Mouse (Mus musculus) lung, postnatal 0 days (tissue): ENCODE measurements around the gene Gfod1. TPM values are rescaled to one million over a fixed set of nuclear protein-coding genes. Genes with fewer than 3 reads are reported as not detected.

Experiments used
- ATAC-seq: fragments of 200-750 bp; cut with Nextera tagmentation; 2 replicates; pipeline ENCODE4 v1.8.0; 2017; ENCODE audit warnings: moderate library complexity
- DNase-seq: peaks from one replicate; pipeline ENCODE4 v3.0.0-alpha.2; 2016; ENCODE audit warnings: low spot score
- H3K27ac ChIP-seq: fragments of 300-500 bp; sonication (generic); 2 replicates; pipeline ENCODE4 v1.5.1; 2014; ENCODE audit warnings: antibody characterized with exemption, mild to moderate bottlenecking, low read length, mixed read lengths
- H3K27me3 ChIP-seq: fragments of 300-500 bp; sonication (generic); replicated peaks from 2 replicates; pipeline ENCODE4 v1.6.1; 2014; ENCODE audit warnings: low read length, mixed read lengths; ENCODE audit not compliant: insufficient read depth
- H3K36me3 ChIP-seq: fragments of 300-500 bp; sonication (generic); 2 replicates; pipeline ENCODE4 v1.6.1; 2014; ENCODE audit warnings: low read length, mixed read lengths; ENCODE audit not compliant: insufficient read depth
- H3K4me1 ChIP-seq: fragments of 300-500 bp; sonication (generic); 2 replicates; pipeline ENCODE4 v1.6.1; 2014; ENCODE audit warnings: antibody characterized with exemption, low read depth, low read length, mixed read lengths; ENCODE audit not compliant: insufficient read depth
- H3K4me2 ChIP-seq: fragments of 300-500 bp; sonication (generic); replicated peaks from 2 replicates; pipeline ENCODE4 v1.6.1; 2014; ENCODE audit warnings: low read depth, mild to moderate bottlenecking, low read length, moderate library complexity, mixed read lengths
- H3K4me3 ChIP-seq: fragments of 300-500 bp; sonication (generic); 2 replicates; pipeline ENCODE4 v1.5.1; 2014; ENCODE audit warnings: low read depth, low read length
- H3K9ac ChIP-seq: fragments of 300-500 bp; sonication (generic); replicated peaks from 2 replicates; pipeline ENCODE4 v1.6.1; 2014; ENCODE audit warnings: low read depth, mild to moderate bottlenecking
- H3K9me3 ChIP-seq: fragments of 300-500 bp; sonication (generic); 2 replicates; pipeline ENCODE4 v1.6.1; 2016; ENCODE audit warnings: low read length, mixed read lengths
- CTCF ChIP-seq: IDR thresholded peaks from 2 replicates; pipeline ENCODE4 v1.5.1; 2016; ENCODE audit warnings: antibody characterized with exemption, mild to moderate bottlenecking
- EP300 ChIP-seq: IDR thresholded peaks from 2 replicates; pipeline ENCODE4 v1.6.1; 2016; ENCODE audit warnings: antibody characterized with exemption, mild to moderate bottlenecking, control low read depth
- WGBS: fragments of 180-500 bp; shearing (Covaris S2); extraction: QIAGEN DNeasy Blood & Tissue Kit; methylation state at CpG from one replicate; pipeline ENCODE4 v1.1.7; 2014; 5-methylcytosine and 5-hydroxymethylcytosine counted together
- polyA plus RNA-seq: library from polyadenylated mRNA; unstranded; fragments of >200 nt; fragmentation: Nextera tagmentation; extraction: Ambion mirVana; gene quantifications from 2 replicates; pipeline ENCODE4 v1.2.1, GENCODE M21; 2015

Gene Gfod1
- polyA plus RNA-seq, 1 experiment from 2014 or later = 1.6 TPM

GRCm38 (mm10) chr13:43286836-43287235, 17.1 kb downstream of the Gfod1 start:
- H3K27ac ChIP-seq = no peak overlapping the region
- no peaks in the 10 kb centered on the region for H3K27me3 ChIP-seq
- no peak overlapping the region for H3K4me3 ChIP-seq
- no peak for DNase-seq
- no peak for TF ChIP-seq EP300
- no peak for TF ChIP-seq CTCF
- no peak overlapping the region for H3K4me2 ChIP-seq
- no peaks in the 10 kb centered on the region for H3K36me3 ChIP-seq
- WGBS = 66% methylated on average over 7 of the region's 7 CpGs
- H3K9ac ChIP-seq = no peak overlapping the region
- H3K9me3 ChIP-seq = no peaks in the 10 kb centered on the region
- no peaks in the 10 kb centered on the region for H3K4me1 ChIP-seq
- no peak for ATAC-seq

DNA sequence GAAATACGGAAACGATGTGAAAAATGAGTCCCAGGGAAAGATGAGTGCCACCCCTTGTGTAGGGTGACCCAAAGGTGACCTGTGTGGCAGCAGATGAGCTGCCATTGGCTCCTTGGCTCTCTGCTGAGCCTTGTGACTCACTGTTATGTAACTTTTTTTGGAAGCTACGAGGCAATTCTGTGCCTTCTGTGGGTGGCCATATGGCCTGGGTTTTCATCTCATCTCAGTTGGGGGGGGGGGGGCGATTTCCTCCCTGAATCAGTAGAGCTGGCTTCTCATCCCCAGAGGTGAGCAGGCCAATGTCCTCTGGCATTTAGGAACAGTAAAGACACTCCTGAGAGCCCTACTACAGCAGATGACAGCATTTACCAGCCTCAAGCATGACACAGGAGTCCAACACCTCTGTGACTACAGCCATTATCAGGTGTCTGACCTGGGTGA, 19.2 kb downstream of the Gfod1 start:
- no peak overlapping the region for H3K9ac ChIP-seq
- H3K4me3 ChIP-seq = no peak overlapping the region
- no peak for ATAC-seq
- 64% methylated on average over 4 of the region's 4 CpGs for WGBS
- no peak for TF ChIP-seq CTCF
- no peak for TF ChIP-seq EP300
- no peaks in the 10 kb centered on the region for H3K4me1 ChIP-seq
- DNase-seq = no peak
- no peak overlapping the region for H3K4me2 ChIP-seq
- no peaks in the 10 kb centered on the region for H3K9me3 ChIP-seq
- no peaks in the 10 kb centered on the region for H3K36me3 ChIP-seq
- H3K27me3 ChIP-seq = no peaks in the 10 kb centered on the region
- H3K27ac ChIP-seq = no peak overlapping the region

DNA sequence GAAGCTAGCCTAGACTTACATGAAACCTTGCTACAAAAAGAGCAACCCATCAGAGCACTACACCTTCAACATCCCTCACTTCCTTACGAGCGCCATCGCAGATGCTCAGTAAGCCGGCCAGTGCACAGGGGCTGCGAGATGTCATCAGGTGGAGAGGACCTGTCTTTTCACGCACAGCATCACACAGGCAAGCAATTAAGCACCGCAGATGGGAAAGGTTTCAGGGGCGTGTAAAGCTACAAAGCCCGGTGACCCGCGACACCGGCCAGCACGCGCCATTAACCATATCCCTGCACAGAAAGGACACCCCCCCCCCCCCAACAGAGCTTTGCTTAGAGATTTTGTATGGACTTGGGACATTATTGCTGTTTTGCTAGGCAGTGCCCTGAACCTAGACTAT, 30.1 kb downstream of the Gfod1 start:
- DNase-seq (no peak), ATAC-seq (no peak)
- WGBS = 95% methylated on average over 14 of the region's 14 CpGs
- Histone ChIP-seq H3K9me3 (no peaks in the 10 kb centered on the region), H3K27me3 (no peaks in the 10 kb centered on the region), H3K4me1 (no peaks in the 10 kb centered on the region; the same call in 1 of the 2 replicates), H3K27ac (no peak overlapping the region), H3K9ac (no peak overlapping the region), H3K4me3 (no peak overlapping the region), H3K4me2 (no peak overlapping the region), H3K36me3 (no peaks in the 10 kb centered on the region)
- no peak for TF ChIP-seq EP300
- TF ChIP-seq CTCF = no peak

- peak; percentile 27; the same call in 1 of the 2 replicates for ATAC-seq
- DNase-seq = no peak
- H3K4me2 ChIP-seq = no peak overlapping the region
Observed at GRCm38 (mm10) chr13:43272303-43273135, 31.5 kb downstream of the Gfod1 start.

GRCm38 (mm10) chr13:43271481-43271880, 32.5 kb downstream of the Gfod1 start:
- TF ChIP-seq EP300 (no peak), CTCF (no peak)
- Histone ChIP-seq H3K4me3 (no peak overlapping the region), H3K4me2 (no peak overlapping the region), H3K9me3 (no peaks in the 10 kb centered on the region), H3K36me3 (no peaks in the 10 kb centered on the region), H3K9ac (no peak overlapping the region), H3K27me3 (no peaks in the 10 kb centered on the region), H3K27ac (no peak overlapping the region), H3K4me1 (no peaks in the 10 kb centered on the region; the same call in 1 of the 2 replicates)
- ATAC-seq (no peak), DNase-seq (no peak)
- WGBS = 74% methylated on average over 9 of the region's 9 CpGs

More at GRCm38 (mm10) chr13:43272303-43273135, 31.5 kb downstream of the Gfod1 start:
- Histone ChIP-seq H3K27ac (no peak overlapping the region), H3K9ac (no peak overlapping the region), H3K36me3 (no peaks in the 10 kb centered on the region), H3K27me3 (no peaks in the 10 kb centered on the region), H3K9me3 (no peaks in the 10 kb centered on the region), H3K4me3 (no peak overlapping the region), H3K4me1 (no peaks in the 10 kb centered on the region; the same call in 1 of the 2 replicates)
- 56% methylated on average over 13 of the region's 13 CpGs for WGBS
- TF ChIP-seq EP300 (no peak), CTCF (no peak)

DNA sequence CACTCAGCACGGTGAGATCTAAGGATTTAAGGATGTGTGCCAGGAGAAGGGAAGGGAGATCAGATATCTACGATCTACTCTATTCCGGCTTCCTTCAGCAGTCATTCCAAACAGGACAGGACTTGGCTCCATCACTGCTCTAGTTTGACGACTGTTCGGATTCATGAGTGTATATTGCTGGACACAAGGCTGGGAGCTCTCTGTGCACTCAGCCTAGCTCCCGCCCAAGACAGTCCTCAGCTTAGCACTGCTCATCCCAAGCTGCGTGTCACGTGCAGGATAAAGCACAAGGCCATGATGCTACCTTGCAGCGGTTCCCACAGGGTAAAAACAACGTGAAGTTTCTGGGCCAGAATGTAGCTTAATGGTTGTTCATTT, 33.8 kb downstream of the Gfod1 start:
- ATAC-seq = peak; percentile 13; the same call in 1 of the 2 replicates
- no peaks in the 10 kb centered on the region for H3K36me3 ChIP-seq

More for the DNA sequence above, 33.8 kb downstream of the Gfod1 start:
- Histone ChIP-seq H3K4me2 (no peak overlapping the region), H3K9ac (no peak overlapping the region), H3K4me1 (no peaks in the 10 kb centered on the region; the same call in 1 of the 2 replicates), H3K27me3 (no peaks in the 10 kb centered on the region), H3K9me3 (no peaks in the 10 kb centered on the region), H3K4me3 (no peak overlapping the region), H3K27ac (no peak overlapping the region)
- TF ChIP-seq EP300 (no peak), CTCF (no peak)
- DNase-seq = no peak
- WGBS = 60% methylated on average over 10 of the region's 10 CpGs
